Mouse (Mus musculus) layer of hippocampus, postnatal 25 days (tissue): ENCODE results near the gene Amz2. TPM values are rescaled to one million over a fixed set of nuclear protein-coding genes. Genes with fewer than 3 reads are reported as not detected.
"Not testable (repeated sequence)": the region's sequence is repeated elsewhere in the genome, so short reads cannot be mapped to it uniquely, and the experiment has no call there.

Experiments
- DNase-seq, 2 experiments: peaks; one replicate each; pipeline ENCODE4 v3.0.0; 2022; ENCODE audit warnings: mixed read lengths in 2 of 2, low spot score in 1 of 2; ENCODE audit errors: extremely low spot score in 1 of 2
- microRNA-seq, 2 experiments: library from miRNA; unstranded; fragments of <30 nt; microRNA quantifications; one replicate each; pipeline ENCODE4 v1.2.0; 2021
- total RNA-seq, 2 experiments: library from RNA; stranded (reverse); gene quantifications; 2 replicates each; pipeline ENCODE4 v1.2.3; 2021

The Amz2 gene
- total RNA-seq, 2 experiments from 2014 or later, result 57.3 to 63.2 TPM

DNA sequence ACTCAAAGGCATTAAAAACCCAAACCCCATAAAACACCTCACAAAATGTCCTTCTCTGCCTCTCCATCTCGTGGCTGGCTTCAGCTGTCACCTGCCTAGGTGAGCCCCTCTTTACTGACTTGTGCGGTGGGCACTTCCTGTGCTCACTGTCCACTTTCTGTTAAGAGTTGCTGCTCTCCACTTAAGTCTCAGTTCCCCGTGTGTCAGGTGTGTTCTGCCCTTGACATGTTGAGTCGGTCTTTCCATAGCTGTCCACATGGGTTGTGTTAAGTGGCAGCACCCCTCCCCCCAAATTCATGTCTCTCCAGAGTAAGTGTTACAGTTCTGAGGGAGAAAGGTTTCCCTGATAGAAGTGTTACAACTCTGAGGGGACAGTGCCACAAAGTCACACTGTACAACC, 66.1 kb downstream of the Amz2 start:
- no peak for DNase-seq

DNA sequence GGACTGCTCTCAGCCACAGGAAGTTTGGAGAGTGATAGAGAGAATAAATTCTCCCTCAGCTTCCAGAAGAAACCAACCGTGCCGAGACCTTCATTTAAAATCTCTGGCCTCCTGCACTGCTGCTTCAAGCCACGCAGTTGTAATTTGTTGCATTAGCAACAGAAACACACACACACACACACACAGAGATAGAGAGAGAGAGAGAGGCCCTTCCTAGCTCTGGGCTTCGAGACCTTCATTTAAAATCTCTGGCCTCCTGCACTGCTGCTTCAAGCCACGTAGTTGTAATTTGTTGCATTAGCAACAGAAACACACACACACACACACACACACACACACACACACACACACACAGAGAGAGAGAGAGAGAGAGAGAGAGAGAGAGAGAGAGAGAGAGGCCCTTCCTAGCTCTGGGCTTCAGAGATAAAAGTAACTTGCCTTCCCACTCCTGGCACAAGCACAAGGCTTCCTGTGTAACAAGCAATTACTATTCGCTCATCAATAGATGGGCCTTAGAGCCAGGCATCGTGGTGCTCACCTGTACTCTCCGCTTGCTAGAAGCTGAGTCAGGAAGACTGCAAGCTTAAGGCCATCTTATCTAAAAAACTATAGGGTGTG, 67.2 kb downstream of the Amz2 start:
- DNase-seq, result not testable (repeated sequence)

DNA sequence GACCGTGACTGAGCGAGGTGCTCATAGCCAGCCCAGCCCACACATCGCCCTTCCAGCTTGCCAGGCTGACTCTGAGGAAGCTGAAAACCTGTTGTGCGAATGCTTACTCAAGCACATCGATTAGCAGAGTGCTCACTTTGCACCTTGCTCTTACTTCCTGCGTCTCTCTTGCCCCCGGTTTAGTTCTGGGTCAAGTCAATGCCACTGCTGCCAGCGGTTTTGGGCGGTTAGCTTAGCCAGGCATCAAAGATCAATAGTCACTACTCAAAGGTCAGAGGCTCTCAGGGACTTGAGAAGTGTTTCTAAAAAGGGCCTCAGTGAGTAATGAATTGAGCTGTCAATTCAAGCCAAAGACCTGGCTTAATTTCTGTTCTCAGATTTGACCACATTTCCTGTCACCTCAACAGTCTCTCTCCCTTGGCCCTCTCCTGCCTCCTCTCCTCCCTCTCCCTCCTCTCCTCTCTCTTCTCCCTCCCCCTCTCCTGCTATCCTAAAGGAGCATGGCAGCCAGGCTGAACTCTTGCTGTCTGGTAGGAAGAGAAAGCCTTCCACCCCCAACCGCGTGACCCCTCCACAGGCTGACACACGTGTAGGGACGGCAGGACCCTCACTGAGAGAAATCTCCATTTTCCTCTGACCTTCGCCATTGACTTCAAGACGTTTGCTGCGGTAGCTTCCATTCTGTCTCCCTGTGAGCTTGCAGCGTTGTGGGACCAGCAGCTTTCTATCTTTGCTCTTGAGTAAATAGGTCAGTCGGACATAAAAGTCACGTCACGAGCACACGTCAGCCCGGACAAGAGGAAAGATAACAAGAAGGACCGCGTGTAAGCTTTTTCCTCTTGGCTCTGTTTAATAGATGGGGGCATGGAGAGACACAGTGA, 69.4 kb downstream of the Amz2 start:
- DNase-seq, result no peak

DNA sequence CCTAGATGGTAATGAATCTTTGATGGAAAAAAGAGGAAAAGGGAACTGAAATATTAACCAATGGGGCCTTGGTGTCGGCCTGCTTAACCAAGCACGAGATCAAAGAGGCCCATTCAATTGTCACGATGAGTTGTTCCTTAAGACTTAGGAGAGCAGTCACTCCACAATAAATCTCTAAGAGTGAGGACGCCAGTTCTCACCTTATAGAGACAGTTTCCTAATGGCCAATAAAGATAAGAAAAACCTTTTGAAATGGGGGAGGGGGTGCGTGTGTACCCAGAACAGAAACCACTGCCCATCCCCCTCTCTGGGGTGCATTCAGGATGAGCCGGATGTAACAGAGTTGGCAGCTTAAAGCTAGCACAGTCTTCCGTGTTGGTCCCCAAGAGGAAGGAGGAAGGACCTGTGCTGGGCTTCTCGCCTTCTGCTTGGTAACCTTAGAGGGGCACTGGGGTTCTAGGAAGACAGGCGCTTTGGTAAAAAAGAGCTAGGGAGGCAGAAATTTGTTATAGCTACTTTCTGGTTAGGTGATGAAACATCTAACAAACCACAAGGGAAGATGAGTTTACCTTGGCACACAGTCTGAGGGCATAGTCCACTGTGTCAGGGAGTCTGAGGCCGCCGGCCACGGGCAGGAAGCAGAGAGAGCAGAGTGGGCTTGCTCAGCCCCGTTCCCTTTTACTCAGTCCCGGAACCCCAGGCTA, 70.2 kb downstream of the Amz2 start:
- no peak for DNase-seq

DNA sequence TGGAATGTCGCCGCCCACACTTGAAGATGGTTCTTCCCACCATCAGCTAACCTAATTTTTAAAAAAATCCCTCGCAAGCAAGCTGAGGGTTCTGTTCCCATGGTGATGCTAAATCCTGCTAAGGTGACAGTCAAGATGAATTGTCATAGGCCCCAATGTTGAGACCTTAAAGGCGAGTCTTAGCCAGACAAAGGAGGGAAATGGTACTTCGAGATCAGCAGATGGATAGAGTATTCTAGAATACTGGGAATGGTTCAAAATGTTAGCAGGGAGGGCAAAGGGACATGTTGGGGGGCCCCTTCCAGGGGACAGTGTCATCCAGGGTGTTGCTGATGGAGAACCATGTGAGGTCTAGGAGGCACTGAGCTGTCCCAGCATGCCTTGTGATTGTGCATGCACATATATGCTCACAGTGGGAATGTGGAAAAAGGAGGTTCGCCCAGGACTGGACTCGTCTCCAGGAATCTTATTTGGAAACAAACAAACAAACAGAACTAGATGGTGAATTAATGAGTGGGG, 70.8 kb downstream of the Amz2 start:
- DNase-seq, result no peak

DNA sequence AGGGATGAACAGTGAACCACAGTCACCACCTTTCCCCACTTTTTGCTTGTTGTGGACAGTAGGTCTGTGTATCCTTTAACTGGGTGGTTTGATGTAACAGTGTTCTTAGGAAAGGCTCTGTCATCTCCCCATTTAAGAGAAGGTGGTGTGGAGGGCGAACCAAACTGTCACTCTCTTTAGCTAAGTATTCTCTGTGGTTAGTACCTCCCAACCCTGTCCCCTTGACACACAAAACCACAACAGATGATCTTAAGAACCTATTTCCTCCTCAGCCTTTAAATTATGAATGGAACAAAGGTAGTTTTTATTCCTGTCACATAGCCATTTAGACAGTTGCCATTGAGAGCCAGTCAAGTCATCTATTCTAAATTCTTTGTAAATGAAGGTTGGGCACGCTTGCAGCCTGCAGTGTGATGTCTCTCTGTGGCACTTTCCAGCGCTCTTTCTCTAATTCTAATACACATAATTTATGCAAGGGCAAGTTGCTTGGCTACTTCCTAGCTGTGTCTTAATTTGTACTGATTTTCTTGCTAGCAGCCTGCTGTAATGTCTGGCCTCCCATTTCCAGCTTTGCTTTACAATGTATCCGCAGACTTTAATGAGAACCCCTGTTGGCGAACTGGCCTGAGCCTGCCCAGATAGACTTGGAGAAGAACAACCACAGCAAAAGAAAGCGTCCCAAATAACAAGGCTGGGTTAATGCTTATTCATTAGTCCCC, 71.4 kb downstream of the Amz2 start:
- DNase-seq, result no peak

DNA sequence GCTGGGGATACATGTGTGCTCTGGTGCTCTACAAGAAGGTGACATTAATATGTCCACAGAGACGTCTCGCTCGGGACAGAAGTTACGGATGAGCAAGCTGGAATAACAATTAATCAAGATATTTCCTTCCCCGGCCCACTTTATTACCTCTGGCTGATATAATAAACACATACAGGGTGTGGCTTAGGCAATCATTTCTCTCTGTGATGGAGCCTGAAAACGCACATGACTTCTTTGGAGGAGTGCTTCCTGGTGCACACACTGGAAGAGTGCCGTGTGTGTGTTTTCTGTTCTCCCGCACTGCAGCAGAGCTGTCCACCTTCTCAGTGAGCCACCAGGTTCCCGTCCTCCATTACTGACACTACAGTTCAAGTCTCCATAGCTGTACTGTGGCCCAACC, 72.2 kb downstream of the Amz2 start:
- no peak for DNase-seq

DNA sequence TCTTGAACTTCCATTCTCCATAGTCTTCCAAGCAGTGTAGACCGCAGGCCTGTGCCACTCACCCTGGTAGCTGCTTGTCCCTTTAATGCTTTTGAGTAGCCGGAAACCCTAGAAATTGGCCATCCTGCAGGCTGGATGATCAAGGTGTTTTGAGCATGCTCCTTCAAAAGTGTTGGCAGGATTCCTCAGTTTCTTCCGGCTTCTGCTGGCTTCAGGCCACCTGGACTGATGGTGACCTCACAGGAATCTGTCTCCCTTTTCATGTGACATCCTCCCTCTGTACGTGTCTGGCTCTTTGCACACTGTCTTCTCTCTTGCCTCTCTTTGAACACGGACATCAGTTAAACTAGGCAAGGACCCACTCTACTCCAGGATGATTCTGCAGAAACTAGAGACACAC, 74.5 kb downstream of the Amz2 start:
- no peak for DNase-seq

Small RNA genes lying within 50 kb of the gene (microRNA-seq; reads per million reads assigned to microRNA genes)
- gene Gm25540, result 0 reads per million in 2 experiments

Other genes starting within 250 kb of the Amz2 start
- gene Rgs9, start 127.8 kb upstream of the Amz2 start, total RNA-seq, result 10 to 100 TPM; 12.5 TPM
- 10 to 100 TPM; 50.7 to 52.8 TPM for gene Gna13, start 63.1 kb upstream of the Amz2 start, total RNA-seq
- not detected for gene 9930022D16Rik, start 12.0 kb upstream of the Amz2 start, total RNA-seq
- 10 to 100 TPM; 11.4 to 12.3 TPM for gene Arsg, start 47.4 kb downstream of the Amz2 start, total RNA-seq
- gene Slc16a6, start 47.7 kb downstream of the Amz2 start, total RNA-seq, result 10 to 100 TPM in 1 of 2 experiments, 1 to 10 TPM in 1; 7.7 to 11.4 TPM
- gene Wipi1, start 186.0 kb downstream of the Amz2 start, total RNA-seq, result 10 to 100 TPM; 25.1 to 25.5 TPM
- gene Prkar1a, start 223.5 kb downstream of the Amz2 start, total RNA-seq, result 100 to 1,000 TPM; 535 to 544 TPM